Mouse (Mus musculus): ENCODE data around the gene St6galnac1. TPM values are rescaled to one million over a fixed set of nuclear protein-coding genes. Genes with fewer than 3 reads are reported as not detected.

The St6galnac1 gene
- polyA plus RNA-seq, 1 experiment from 2014 or later: not detected

DNA sequence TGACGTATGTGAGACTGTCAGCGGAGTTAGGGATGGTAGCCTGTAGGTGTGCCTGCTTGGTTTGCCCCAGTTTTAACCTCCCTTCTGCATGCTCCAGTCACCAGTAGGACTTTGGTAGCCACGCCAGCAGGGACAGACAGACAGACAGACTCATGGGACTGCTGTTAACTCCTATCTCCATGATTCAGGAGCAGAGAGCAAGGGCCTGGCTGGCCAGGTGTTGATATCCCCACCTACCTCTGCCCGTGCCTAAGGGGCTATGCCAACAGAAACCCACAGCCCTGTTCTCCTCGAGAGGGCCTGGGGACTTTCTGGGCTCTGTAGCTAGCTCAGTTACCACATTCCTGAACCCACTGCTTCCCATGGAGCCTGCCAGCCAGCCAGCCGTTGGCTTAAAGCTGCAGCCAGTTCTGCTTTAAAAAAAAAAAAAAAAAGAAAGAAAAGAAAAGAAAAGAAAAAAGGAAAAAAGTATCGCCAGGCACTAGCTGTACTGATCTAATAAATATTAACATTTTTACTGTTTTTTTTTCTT is 39.6 kb upstream of the St6galnac1 start:
- peak overlapping the region; percentile 67 for H3K27ac ChIP-seq (ENCODE audit: low read length)
- H3K4me1 ChIP-seq (ENCODE audit: insufficient read depth, low read length): peaks cover 52% of the 10 kb centered on the region
- H3K4me3 ChIP-seq (ENCODE audit: low read length): no peak overlapping the region
- WGBS: 25% methylated on average over 7 of the region's 7 CpGs
- H3K9ac ChIP-seq (replicated peaks; ENCODE audit: low read length): peak overlapping the region; percentile 45; the same call in 1 of the 2 replicates
- no peaks in the 10 kb centered on the region for H3K9me3 ChIP-seq (ENCODE audit: low read length)
- H3K36me3 ChIP-seq (ENCODE audit: insufficient read depth, low read length): no peaks in the 10 kb centered on the region
- H3K4me2 ChIP-seq (replicated peaks; ENCODE audit: low read depth, low read length): no peak overlapping the region; the same call in 1 of the 2 replicates
- ATAC-seq (ENCODE audit: low FRiP score, low TSS enrichment): no peak
- no peaks in the 10 kb centered on the region for H3K27me3 ChIP-seq (ENCODE audit: insufficient read depth, low read length)

DNA sequence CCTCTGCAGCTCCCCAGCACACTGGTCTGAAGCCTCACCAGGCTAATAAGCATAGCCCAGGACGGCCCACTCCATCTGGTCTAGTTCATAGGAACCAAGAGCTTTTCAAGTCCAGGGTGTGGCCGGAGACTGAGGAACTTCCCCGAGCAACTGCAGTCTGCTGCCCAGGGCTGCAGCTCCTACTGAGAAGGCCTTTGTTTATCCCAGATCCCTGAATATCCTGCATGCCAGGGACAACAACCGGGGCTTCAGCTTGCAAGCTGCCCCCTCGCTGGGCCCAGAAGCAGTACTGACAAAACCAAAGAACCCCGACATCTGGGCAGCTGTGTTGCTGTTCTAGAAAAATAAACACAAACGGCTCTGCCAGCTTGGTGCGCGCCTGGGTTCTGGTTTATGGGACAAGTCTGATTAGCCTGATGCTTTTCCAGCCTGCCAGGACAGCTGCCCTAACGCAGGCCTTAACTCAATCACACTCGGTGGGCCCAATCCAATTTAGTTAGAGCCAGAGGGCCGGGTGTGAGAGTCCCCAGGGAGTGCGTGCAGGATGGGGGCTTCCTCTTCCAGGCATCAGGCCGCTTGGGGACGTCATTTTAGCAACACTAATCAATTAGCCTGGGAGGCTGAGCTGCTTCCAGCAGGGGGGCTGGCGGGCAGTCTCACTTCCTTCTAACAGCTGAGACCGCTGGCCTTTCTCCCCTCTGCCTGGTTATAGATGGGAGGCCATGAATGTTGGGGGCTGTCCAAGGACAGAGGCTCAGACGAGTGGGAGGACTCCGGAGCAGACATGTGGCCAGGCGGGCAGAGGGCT is 39.0 kb upstream of the St6galnac1 start:
- Histone ChIP-seq H3K36me3 (ENCODE audit: insufficient read depth, low read length) (no peaks in the 10 kb centered on the region), H3K27me3 (ENCODE audit: insufficient read depth, low read length) (no peaks in the 10 kb centered on the region), H3K9me3 (ENCODE audit: low read length) (no peaks in the 10 kb centered on the region), H3K4me2 (replicated peaks; ENCODE audit: low read depth, low read length) (no peak overlapping the region), H3K4me3 (ENCODE audit: low read length) (no peak overlapping the region), H3K27ac (ENCODE audit: low read length) (peak overlapping the region; percentile 67), H3K9ac (replicated peaks; ENCODE audit: low read length) (peak overlapping the region; percentile 45), H3K4me1 (ENCODE audit: insufficient read depth, low read length) (peaks cover 52% of the 10 kb centered on the region)
- WGBS: 17% methylated on average over 20 of the region's 20 CpGs
- ATAC-seq (ENCODE audit: low FRiP score, low TSS enrichment): peak; percentile 56

DNA sequence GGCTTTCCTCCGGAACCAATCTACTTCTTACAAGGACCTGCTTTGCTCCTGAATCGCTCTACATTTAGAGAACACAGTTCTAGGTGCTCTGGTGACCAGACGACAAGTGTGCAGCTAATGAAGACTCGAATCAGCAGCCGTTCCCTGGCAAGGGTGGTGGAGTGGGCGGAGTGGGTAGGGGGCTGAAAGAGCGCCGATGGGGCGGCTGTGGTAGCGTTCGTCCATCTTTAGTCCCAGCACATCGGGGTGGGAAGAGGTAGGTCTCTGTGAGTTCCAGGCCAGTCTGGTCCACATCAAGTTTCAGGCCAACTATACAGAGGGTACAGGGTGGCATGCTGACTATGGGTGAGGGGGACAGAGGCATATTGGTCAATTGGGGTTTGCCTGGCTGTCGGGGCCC is 38.3 kb upstream of the St6galnac1 start:
- no peak overlapping the region for H3K4me2 ChIP-seq (replicated peaks; ENCODE audit: low read depth, low read length)
- H3K4me3 ChIP-seq (ENCODE audit: low read length): no peak overlapping the region
- peaks cover 49% of the 10 kb centered on the region for H3K4me1 ChIP-seq (ENCODE audit: insufficient read depth, low read length)
- no peaks in the 10 kb centered on the region for H3K9me3 ChIP-seq (ENCODE audit: low read length)
- WGBS: 83% methylated on average over 13 of the region's 13 CpGs
- ATAC-seq (ENCODE audit: low FRiP score, low TSS enrichment): no peak
- no peaks in the 10 kb centered on the region for H3K27me3 ChIP-seq (ENCODE audit: insufficient read depth, low read length)
- H3K36me3 ChIP-seq (ENCODE audit: insufficient read depth, low read length): no peaks in the 10 kb centered on the region
- H3K9ac ChIP-seq (replicated peaks; ENCODE audit: low read length): no peak overlapping the region
- H3K27ac ChIP-seq (ENCODE audit: low read length): peak overlapping the region; percentile 67

DNA sequence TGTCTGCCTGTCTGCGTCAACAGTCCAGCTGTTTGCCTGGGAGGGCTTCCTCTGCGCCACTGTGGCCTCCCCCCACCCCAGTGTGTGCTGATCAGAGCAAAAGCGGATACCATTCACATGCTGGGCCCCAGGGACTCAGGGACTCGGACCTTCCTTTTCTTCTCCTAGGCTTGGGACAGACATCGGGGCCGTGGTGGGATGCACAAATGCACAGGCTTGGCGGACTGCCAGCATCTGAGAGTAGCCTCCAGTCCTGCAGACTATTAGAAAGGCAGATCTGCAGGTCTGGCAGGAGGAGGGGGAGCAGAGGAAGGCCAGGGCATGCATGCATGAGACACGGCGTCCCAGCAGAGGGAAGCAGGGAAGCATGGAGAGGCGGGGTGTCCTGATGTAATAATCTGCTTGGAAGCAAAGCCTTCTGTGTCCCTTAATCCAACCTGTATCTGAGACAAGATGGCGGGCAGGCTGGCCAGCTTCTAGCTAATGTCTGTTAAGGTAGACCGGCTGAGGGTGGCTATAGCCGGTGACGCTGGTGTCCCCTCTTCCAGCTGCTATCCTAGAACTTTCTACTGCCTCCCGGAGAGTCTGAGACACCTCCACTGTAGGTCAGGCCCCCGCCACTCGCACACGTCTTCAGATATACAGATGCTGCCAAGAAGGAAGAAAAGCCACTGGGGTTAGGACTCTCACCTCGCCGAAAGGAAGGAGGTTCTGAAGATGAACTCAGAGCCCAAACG is 37.7 kb upstream of the St6galnac1 start:
- no peaks in the 10 kb centered on the region for H3K36me3 ChIP-seq (ENCODE audit: insufficient read depth, low read length)
- H3K27me3 ChIP-seq (ENCODE audit: insufficient read depth, low read length): no peaks in the 10 kb centered on the region
- H3K9me3 ChIP-seq (ENCODE audit: low read length): no peaks in the 10 kb centered on the region
- H3K27ac ChIP-seq (ENCODE audit: low read length): peak overlapping the region; percentile 67
- H3K4me3 ChIP-seq (ENCODE audit: low read length): no peak overlapping the region
- H3K4me1 ChIP-seq (ENCODE audit: insufficient read depth, low read length): peaks cover 44% of the 10 kb centered on the region
- H3K9ac ChIP-seq (replicated peaks; ENCODE audit: low read length): 0 out of 2 replicates have a peak overlapping the region, but pooled peaks have one; percentile 22
- 0 out of 2 replicates have a peak overlapping the region, but pooled peaks have one; percentile 11 for H3K4me2 ChIP-seq (replicated peaks; ENCODE audit: low read depth, low read length)
- WGBS: 38% methylated on average over 21 of the region's 21 CpGs
- peak; percentile 25 for ATAC-seq (ENCODE audit: low FRiP score, low TSS enrichment)

DNA sequence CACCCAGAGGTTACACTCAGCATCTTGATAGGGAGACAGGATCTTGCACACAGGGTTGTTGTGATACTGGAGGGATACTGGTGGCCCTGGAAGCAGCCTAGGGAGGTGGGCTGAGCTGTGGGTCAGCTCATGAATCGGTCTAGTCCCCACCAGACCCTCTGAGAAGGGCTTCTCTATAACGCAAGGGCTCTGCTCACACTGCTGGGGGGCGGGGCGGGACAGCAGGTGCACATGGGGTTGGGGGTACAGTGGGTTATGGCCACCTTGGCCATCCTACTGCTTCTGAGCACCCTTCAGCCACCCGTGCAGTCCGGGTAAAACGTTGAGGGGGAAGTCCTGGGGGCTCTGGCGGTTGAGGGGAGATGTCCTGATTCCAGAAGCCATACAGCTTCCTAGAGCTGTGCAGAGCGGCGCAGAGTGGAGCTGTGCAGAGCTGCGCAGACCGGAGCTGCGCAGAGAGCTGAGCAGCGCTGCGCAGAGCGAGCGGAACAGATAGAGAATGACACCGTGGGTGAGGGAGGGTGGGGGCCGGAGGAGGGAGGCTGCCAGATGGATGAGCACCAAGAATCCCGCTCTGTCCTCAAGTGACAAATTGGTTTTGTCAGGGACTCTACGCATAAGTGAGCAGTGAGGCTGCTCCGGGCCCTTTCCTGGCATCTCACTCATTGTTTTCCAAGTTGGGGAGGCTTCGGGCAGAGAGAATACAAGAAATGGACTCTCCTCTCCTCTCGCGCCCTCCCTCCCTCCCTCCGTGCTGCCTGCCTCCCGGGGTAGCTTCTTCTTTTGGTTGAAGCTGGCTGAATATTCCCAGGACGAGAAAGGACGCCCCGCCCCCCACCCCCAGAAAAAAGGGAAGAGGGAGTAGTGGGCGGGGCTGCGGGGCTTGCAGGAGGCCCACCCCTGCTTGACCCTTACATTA is 35.9 kb upstream of the St6galnac1 start:
- peak; percentile 77 for ATAC-seq (ENCODE audit: low FRiP score, low TSS enrichment)
- Histone ChIP-seq H3K4me1 (ENCODE audit: insufficient read depth, low read length) (peaks cover 49% of the 10 kb centered on the region), H3K27me3 (ENCODE audit: insufficient read depth, low read length) (no peaks in the 10 kb centered on the region), H3K36me3 (ENCODE audit: insufficient read depth, low read length) (no peaks in the 10 kb centered on the region), H3K4me3 (ENCODE audit: low read length) (peak overlapping the region; percentile 39), H3K4me2 (replicated peaks; ENCODE audit: low read depth, low read length) (peak overlapping the region; percentile 69), H3K9ac (replicated peaks; ENCODE audit: low read length) (peak overlapping the region; percentile 49), H3K27ac (ENCODE audit: low read length) (peak overlapping the region; percentile 75), H3K9me3 (ENCODE audit: low read length) (no peaks in the 10 kb centered on the region)
- WGBS: 8% methylated on average over 32 of the region's 32 CpGs

DNA sequence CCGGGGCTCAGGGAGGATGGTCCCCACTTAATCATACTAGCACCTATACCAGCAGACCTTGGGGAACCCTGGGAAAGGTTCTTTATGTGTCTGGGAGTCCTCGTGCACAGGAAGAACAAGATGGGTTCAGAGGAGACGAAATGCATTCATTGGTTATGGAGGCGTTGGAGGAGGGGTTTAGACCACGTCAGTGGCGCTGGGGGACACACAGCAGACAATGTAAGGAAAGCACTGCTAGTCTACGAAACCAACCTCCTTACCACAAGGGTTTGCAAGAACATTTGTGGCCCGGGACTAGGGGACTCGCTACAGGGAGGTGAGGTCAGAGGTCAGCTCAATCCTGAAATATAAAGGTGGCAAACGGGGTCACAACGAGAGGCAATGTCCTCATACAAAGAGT is 35.2 kb upstream of the St6galnac1 start:
- no peaks in the 10 kb centered on the region for H3K9me3 ChIP-seq (ENCODE audit: low read length)
- H3K4me1 ChIP-seq (ENCODE audit: insufficient read depth, low read length): peaks cover 49% of the 10 kb centered on the region
- no peaks in the 10 kb centered on the region for H3K36me3 ChIP-seq (ENCODE audit: insufficient read depth, low read length)
- H3K27me3 ChIP-seq (ENCODE audit: insufficient read depth, low read length): no peaks in the 10 kb centered on the region
- ATAC-seq (ENCODE audit: low FRiP score, low TSS enrichment): no peak
- H3K27ac ChIP-seq (ENCODE audit: low read length): no peak overlapping the region
- H3K9ac ChIP-seq (replicated peaks; ENCODE audit: low read length): no peak overlapping the region
- H3K4me3 ChIP-seq (ENCODE audit: low read length): no peak overlapping the region
- 80% methylated on average over 11 of the region's 11 CpGs for WGBS
- no peak overlapping the region for H3K4me2 ChIP-seq (replicated peaks; ENCODE audit: low read depth, low read length)

DNA sequence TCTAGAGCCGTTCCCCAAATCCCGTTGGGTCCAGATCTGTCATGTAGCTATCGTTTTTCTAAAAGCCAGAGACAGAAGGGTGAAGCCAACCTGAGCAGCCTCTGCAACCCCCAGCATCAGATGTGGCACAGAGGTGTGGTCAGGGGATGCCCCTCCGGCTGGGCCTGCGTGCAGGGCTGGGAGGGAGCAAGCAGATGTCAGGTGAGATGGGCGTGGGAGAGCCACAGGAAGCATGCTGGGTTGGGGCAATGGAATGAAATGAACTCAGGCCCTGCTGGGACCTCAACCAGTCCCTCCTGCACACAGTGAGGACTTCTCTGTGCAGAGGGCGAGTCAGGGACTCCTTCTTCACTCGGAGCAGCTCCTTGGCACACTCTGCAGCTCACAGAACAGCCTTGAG is 34.2 kb upstream of the St6galnac1 start:
- Histone ChIP-seq H3K27me3 (ENCODE audit: insufficient read depth, low read length) (no peaks in the 10 kb centered on the region), H3K4me1 (ENCODE audit: insufficient read depth, low read length) (peaks cover 39% of the 10 kb centered on the region), H3K36me3 (ENCODE audit: insufficient read depth, low read length) (no peaks in the 10 kb centered on the region), H3K4me2 (replicated peaks; ENCODE audit: low read depth, low read length) (no peak overlapping the region), H3K9me3 (ENCODE audit: low read length) (no peaks in the 10 kb centered on the region), H3K4me3 (ENCODE audit: low read length) (no peak overlapping the region), H3K9ac (replicated peaks; ENCODE audit: low read length) (no peak overlapping the region), H3K27ac (ENCODE audit: low read length) (no peak overlapping the region)
- 83% methylated on average over 8 of the region's 8 CpGs for WGBS
- no peak for ATAC-seq (ENCODE audit: low FRiP score, low TSS enrichment)

DNA sequence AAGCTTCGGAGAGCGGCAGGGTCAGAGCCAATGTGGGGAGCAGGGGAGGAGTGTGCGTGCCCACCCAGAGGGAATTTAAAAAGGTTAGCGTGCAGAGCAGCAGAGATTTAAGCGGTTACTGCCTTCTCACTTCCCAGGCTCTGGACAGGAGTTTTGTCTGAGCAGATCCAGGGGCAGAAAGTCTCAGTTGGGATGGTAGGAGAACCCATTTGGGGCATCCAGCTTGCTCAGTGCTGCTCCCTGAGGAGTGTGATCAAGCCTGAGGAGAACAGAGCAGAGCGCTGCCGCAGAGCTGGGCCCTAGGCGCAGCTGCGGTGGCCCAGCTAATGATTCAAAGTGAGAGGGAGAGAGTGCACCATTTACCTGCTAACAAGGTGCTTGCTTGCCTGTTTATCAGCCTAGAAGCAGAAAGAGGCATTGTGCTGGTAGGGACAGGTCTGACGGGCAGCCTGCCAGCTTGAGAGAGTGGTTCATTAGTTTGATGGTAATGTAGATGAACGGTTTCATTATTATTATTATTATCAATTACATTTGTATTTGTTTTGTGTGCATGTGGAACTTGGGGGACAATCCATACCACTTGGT is 33.6 kb upstream of the St6galnac1 start:
- 79% methylated on average over 11 of the region's 11 CpGs for WGBS
- no peaks in the 10 kb centered on the region for H3K9me3 ChIP-seq (ENCODE audit: low read length)
- H3K9ac ChIP-seq (replicated peaks; ENCODE audit: low read length): no peak overlapping the region
- no peak overlapping the region for H3K27ac ChIP-seq (ENCODE audit: low read length)
- no peak overlapping the region for H3K4me2 ChIP-seq (replicated peaks; ENCODE audit: low read depth, low read length)
- no peaks in the 10 kb centered on the region for H3K27me3 ChIP-seq (ENCODE audit: insufficient read depth, low read length)
- ATAC-seq (ENCODE audit: low FRiP score, low TSS enrichment): no peak
- H3K4me1 ChIP-seq (ENCODE audit: insufficient read depth, low read length): peaks cover 33% of the 10 kb centered on the region
- H3K36me3 ChIP-seq (ENCODE audit: insufficient read depth, low read length): no peaks in the 10 kb centered on the region
- no peak overlapping the region for H3K4me3 ChIP-seq (ENCODE audit: low read length)
